Mouse (Mus musculus): ENCODE measurements around the gene Vwa7.

- TF ChIP-seq CTCF (conservative IDR thresholded peaks at IDR 0.05; ENCODE audit: low read length): no peak
- no peak for TF ChIP-seq POU5F1 (IDR thresholded peaks at IDR 0.05; ENCODE audit: borderline replicate concordance, low read length)
- TF ChIP-seq NANOG (IDR thresholded peaks at IDR 0.05; ENCODE audit: borderline replicate concordance, low read length): no peak
These were observed 36.7 kb upstream of the Vwa7 start for GRCm38 (mm10) chr17:34979631-34980030.

All from E14TG2a.4 (cell line).